Mouse (Mus musculus): ENCODE results near the gene Ajm1. TPM values are rescaled to one million over a fixed set of nuclear protein-coding genes. Genes with fewer than 3 reads are reported as not detected.

Gene Ajm1
- 0.91 and 1.5 TPM in 2 replicates for polyA plus RNA-seq (2016; fragmentation: Nextera tagmentation; extraction: Ambion mirVana)

- Histone ChIP-seq H3K36me3 (replicated peaks) (peaks cover 36% of the 10 kb centered on the region), H3K27ac (no peak within 1 kb of the TSS), H3K4me2 (peak within 1 kb of the TSS; percentile 65), H3K9me3 (no peaks in the 10 kb centered on the region), H3K27me3 (peaks cover 51% of the 10 kb centered on the region), H3K9ac (peak within 1 kb of the TSS; percentile 33; the same call in 1 of the 2 replicates), H3K4me1 (peaks cover 49% of the 10 kb centered on the region), H3K4me3 (replicated peaks) (peak within 1 kb of the TSS; percentile 38)
- peak; percentile 64 for ATAC-seq (ENCODE audit: low FRiP score)
- WGBS, result 8% methylated on average over 19 of the region's 19 CpGs
These were observed at the start of gene Ajm1 for GRCm38 (mm10) chr2:25581294-25581864. Ajm1 (minus strand) TSS chr2:25581757.

- peaks cover 6% of the 10 kb centered on the region; the same call in 1 of the 2 replicates for H3K27me3 ChIP-seq
- no peak overlapping the region for H3K4me2 ChIP-seq
- WGBS, result 54% methylated on average over 4 of the region's 4 CpGs
- H3K9ac ChIP-seq, result no peak overlapping the region
- no peaks in the 10 kb centered on the region for H3K36me3 ChIP-seq (replicated peaks)
- no peaks in the 10 kb centered on the region for H3K4me1 ChIP-seq
- ATAC-seq (ENCODE audit: low FRiP score), result no peak
- no peak overlapping the region for H3K27ac ChIP-seq
- H3K9me3 ChIP-seq, result no peaks in the 10 kb centered on the region
- no peak overlapping the region for H3K4me3 ChIP-seq (replicated peaks)
These were observed 47.2 kb upstream of the Ajm1 start for GRCm38 (mm10) chr2:25628738-25629137.

GRCm38 (mm10) chr2:25627811-25628210 is 46.3 kb upstream of the Ajm1 start, which contains the start of gene Fcna:
Fcna (minus strand) TSS chr2:25628030.
- Histone ChIP-seq H3K4me3 (replicated peaks) (no peak within 1 kb of the TSS), H3K9ac (no peak within 1 kb of the TSS), H3K4me2 (no peak within 1 kb of the TSS), H3K36me3 (replicated peaks) (no peaks in the 10 kb centered on the region), H3K9me3 (no peaks in the 10 kb centered on the region), H3K27ac (no peak within 1 kb of the TSS), H3K4me1 (no peaks in the 10 kb centered on the region), H3K27me3 (peaks cover 9% of the 10 kb centered on the region; the same call in 1 of the 2 replicates)
- no peak for ATAC-seq (ENCODE audit: low FRiP score)
- 86% methylated on average over 6 of the region's 6 CpGs for WGBS

GRCm38 (mm10) chr2:25625986-25626385 is 44.4 kb upstream of the Ajm1 start:
- no peak for ATAC-seq (ENCODE audit: low FRiP score)
- Histone ChIP-seq H3K27me3 (peaks cover 9% of the 10 kb centered on the region; the same call in 1 of the 2 replicates), H3K4me1 (peaks cover 7% of the 10 kb centered on the region; the same call in 1 of the 2 replicates), H3K9ac (no peak overlapping the region), H3K9me3 (no peaks in the 10 kb centered on the region), H3K36me3 (replicated peaks) (no peaks in the 10 kb centered on the region), H3K4me3 (replicated peaks) (no peak overlapping the region), H3K27ac (no peak overlapping the region), H3K4me2 (no peak overlapping the region)
- WGBS, result 86% methylated on average over 5 of the region's 5 CpGs

- no peaks in the 10 kb centered on the region for H3K9me3 ChIP-seq
- peaks cover 10% of the 10 kb centered on the region; the same call in 1 of the 2 replicates for H3K4me1 ChIP-seq
- H3K27ac ChIP-seq, result no peak within 1 kb of the TSS
- H3K27me3 ChIP-seq, result peaks cover 34% of the 10 kb centered on the region
- H3K4me3 ChIP-seq (replicated peaks), result peak within 1 kb of the TSS; percentile 41
- H3K9ac ChIP-seq, result peak within 1 kb of the TSS; percentile 48; the same call in 1 of the 2 replicates
- peak within 1 kb of the TSS; percentile 69 for H3K4me2 ChIP-seq
- ATAC-seq (ENCODE audit: low FRiP score), result peak; percentile 89
- no peaks in the 10 kb centered on the region for H3K36me3 ChIP-seq (replicated peaks)
- 8% methylated on average over 34 of the region's 34 CpGs for WGBS
These were observed 40.0 kb upstream of the Ajm1 start, which contains the start of gene Tmem141 for GRCm38 (mm10) chr2:25621229-25622200. Tmem141 (minus strand) TSS chr2:25622005.

- Histone ChIP-seq H3K36me3 (replicated peaks) (no peaks in the 10 kb centered on the region), H3K27ac (no peak overlapping the region), H3K9me3 (no peaks in the 10 kb centered on the region), H3K9ac (no peak overlapping the region), H3K27me3 (peaks cover 41% of the 10 kb centered on the region), H3K4me1 (peaks cover 14% of the 10 kb centered on the region; the same call in 1 of the 2 replicates), H3K4me2 (peak overlapping the region; percentile 69), H3K4me3 (replicated peaks) (no peak overlapping the region)
- no peak for ATAC-seq (ENCODE audit: low FRiP score)
- 93% methylated on average over 4 of the region's 4 CpGs for WGBS
These were observed 39.3 kb upstream of the Ajm1 start for GRCm38 (mm10) chr2:25620852-25621228.

GRCm38 (mm10) chr2:25620386-25620785 is 38.8 kb upstream of the Ajm1 start:
- H3K36me3 ChIP-seq (replicated peaks), result no peaks in the 10 kb centered on the region
- 80% methylated on average over 6 of the region's 6 CpGs for WGBS
- peaks cover 45% of the 10 kb centered on the region for H3K27me3 ChIP-seq
- H3K27ac ChIP-seq, result no peak overlapping the region
- peaks cover 14% of the 10 kb centered on the region; the same call in 1 of the 2 replicates for H3K4me1 ChIP-seq
- no peak for ATAC-seq (ENCODE audit: low FRiP score)
- H3K4me3 ChIP-seq (replicated peaks), result no peak overlapping the region
- no peak overlapping the region for H3K4me2 ChIP-seq
- no peaks in the 10 kb centered on the region for H3K9me3 ChIP-seq
- no peak overlapping the region for H3K9ac ChIP-seq

GRCm38 (mm10) chr2:25617578-25617977 is 36.0 kb upstream of the Ajm1 start, which contains the start of gene Ccdc183:
Ccdc183 (minus strand) TSS chr2:25617678.
- H3K9ac ChIP-seq, result no peak within 1 kb of the TSS
- 90% methylated on average over 3 of the region's 3 CpGs for WGBS
- no peak within 1 kb of the TSS for H3K4me3 ChIP-seq (replicated peaks)
- peaks cover 14% of the 10 kb centered on the region; the same call in 1 of the 2 replicates for H3K4me1 ChIP-seq
- ATAC-seq (ENCODE audit: low FRiP score), result no peak
- H3K36me3 ChIP-seq (replicated peaks), result no peaks in the 10 kb centered on the region
- H3K9me3 ChIP-seq, result no peaks in the 10 kb centered on the region
- H3K27me3 ChIP-seq, result peaks cover 54% of the 10 kb centered on the region
- no peak within 1 kb of the TSS for H3K4me2 ChIP-seq
- H3K27ac ChIP-seq, result no peak within 1 kb of the TSS

GRCm38 (mm10) chr2:25616398-25616797 is 34.8 kb upstream of the Ajm1 start:
- no peak for ATAC-seq (ENCODE audit: low FRiP score)
- H3K27ac ChIP-seq, result no peak overlapping the region
- H3K9me3 ChIP-seq, result no peaks in the 10 kb centered on the region
- H3K4me1 ChIP-seq, result peaks cover 8% of the 10 kb centered on the region; the same call in 1 of the 2 replicates
- H3K4me3 ChIP-seq (replicated peaks), result no peak overlapping the region
- 28% methylated on average over 22 of the region's 22 CpGs for WGBS
- H3K9ac ChIP-seq, result no peak overlapping the region
- H3K4me2 ChIP-seq, result 0 out of 2 replicates have a peak overlapping the region, but pooled peaks have one; percentile 13
- peaks cover 54% of the 10 kb centered on the region for H3K27me3 ChIP-seq
- no peaks in the 10 kb centered on the region for H3K36me3 ChIP-seq (replicated peaks)

GRCm38 (mm10) chr2:25608671-25609070 is 27.1 kb upstream of the Ajm1 start:
- Histone ChIP-seq H3K4me1 (peaks cover 20% of the 10 kb centered on the region), H3K27ac (peak overlapping the region; percentile 91; the same call in 1 of the 2 replicates), H3K36me3 (replicated peaks) (no peaks in the 10 kb centered on the region), H3K4me2 (peak overlapping the region; percentile 73), H3K9me3 (no peaks in the 10 kb centered on the region), H3K9ac (no peak overlapping the region; the same call in 1 of the 2 replicates), H3K27me3 (peaks cover 21% of the 10 kb centered on the region; the same call in 1 of the 2 replicates), H3K4me3 (replicated peaks) (peak overlapping the region; percentile 98)
- 76% methylated on average over 10 of the region's 10 CpGs for WGBS
- ATAC-seq (ENCODE audit: low FRiP score), result peak; percentile 9; the same call in 1 of the 2 replicates

- peaks cover 20% of the 10 kb centered on the region for H3K4me1 ChIP-seq
- ATAC-seq (ENCODE audit: low FRiP score), result peak; percentile 93
- peak within 1 kb of the TSS; percentile 95 for H3K9ac ChIP-seq
- H3K27ac ChIP-seq, result peak within 1 kb of the TSS; percentile 91
- H3K4me2 ChIP-seq, result peak within 1 kb of the TSS; percentile 73
- H3K9me3 ChIP-seq, result no peaks in the 10 kb centered on the region
- whole genome bisulfite sequencing, result under 1% methylated on average over 80 of the region's 80 CpGs
- 0 out of 2 replicates have a peak, but pooled peaks cover 15% of the 10 kb centered on the region for H3K27me3 ChIP-seq
- H3K4me3 ChIP-seq (replicated peaks), result peak within 1 kb of the TSS; percentile 98
- peaks cover 2% of the 10 kb centered on the region; the same call in 1 of the 2 replicates for H3K36me3 ChIP-seq (replicated peaks)
These were observed 26.4 kb upstream of the Ajm1 start, which contains the start of gene Rabl6 for GRCm38 (mm10) chr2:25607761-25608622. Rabl6 (minus strand) TSS chr2:25608521.

All from forebrain, embryonic 12.5 days (tissue).